Comparison of ENCODE assay signal across 19 mouse cellular contexts in genomic region chr5:150281084-150281483, GRCm38 (mm10).
A peak's percentile ranks its signal among the peaks of the same experiment; 100 is the strongest.
DNase-seq lines count a peak whose midpoint lies in the region; ATAC-seq and TF ChIP-seq lines count a peak whose summit lies in the region.
"Had no signal": no experiment of that assay in that cellular context is flagged by ENCODE, and none has a peak within 500 bp of the region (broad histone marks: within the 10 kb centered on the region; RNA-seq: fewer than 3 reads in every experiment).

No protein-coding gene starts in this region.

- no peak overlapping the region for H3K4me2 ChIP-seq in forebrain, postnatal 0 days (ENCODE audit: low read depth)
- H3K4me2 ChIP-seq: embryonic facial prominence, embryonic 13.5 days; heart, embryonic 11.5 days; limb, embryonic 15.5 days; midbrain, embryonic 12.5 days had no signal

- H3K27ac ChIP-seq in forebrain, postnatal 0 days (ENCODE audit: low read depth, low read length): no peak overlapping the region
- H3K27ac ChIP-seq in forebrain, embryonic 10.5 days: no peak overlapping the region
- no peak overlapping the region for H3K27ac ChIP-seq in left cerebral cortex, adult 2 months
- no peak overlapping the region for H3K27ac ChIP-seq in bone marrow, adult 2 months (ENCODE audit: control insufficient read depth, insufficient read depth, low read depth, low read length, poor library complexity)
- H3K27ac ChIP-seq: embryonic facial prominence, embryonic 13.5 days; hindbrain, embryonic 10.5 days; limb, embryonic 15.5 days; midbrain, embryonic 12.5 days had no signal

- WGBS in forebrain, postnatal 0 days: 83% methylated on average over 2 of the region's 2 CpGs
- WGBS in forebrain, embryonic 10.5 days: 79% methylated on average over 2 of the region's 2 CpGs
- WGBS in bone marrow, adult 2 months: 87% methylated on average over 2 of the region's 2 CpGs

- no peaks in the 10 kb centered on the region for H3K27me3 ChIP-seq in forebrain, postnatal 0 days (ENCODE audit: insufficient read depth, low read length)
- no peaks in the 10 kb centered on the region for H3K27me3 ChIP-seq in forebrain, embryonic 10.5 days (ENCODE audit: poor library complexity, severe bottlenecking)
- H3K27me3 ChIP-seq in E14TG2a.4 (ENCODE audit: insufficient read depth, low read length): no peaks in the 10 kb centered on the region
- H3K27me3 ChIP-seq: embryonic facial prominence, embryonic 13.5 days; limb, embryonic 15.5 days; midbrain, embryonic 12.5 days had no signal

- H3K36me3 ChIP-seq in forebrain, postnatal 0 days (ENCODE audit: insufficient read depth): no peaks in the 10 kb centered on the region
- H3K36me3 ChIP-seq in forebrain, embryonic 10.5 days (replicated peaks): no peaks in the 10 kb centered on the region
- no peaks in the 10 kb centered on the region for H3K36me3 ChIP-seq in E14TG2a.4 (ENCODE audit: insufficient read depth, low read length)
- H3K36me3 ChIP-seq: embryonic facial prominence, embryonic 13.5 days; hindbrain, embryonic 10.5 days; limb, embryonic 15.5 days; midbrain, embryonic 12.5 days had no signal

- peak; percentile 32; the same call in 1 of the 2 replicates for TF ChIP-seq CTCF in forebrain, postnatal 0 days (IDR thresholded peaks at IDR 0.05; ENCODE audit: low read depth)
- peak; percentile 46 for TF ChIP-seq CTCF in left cerebral cortex, adult 2 months (IDR thresholded peaks at IDR 0.05)
- TF ChIP-seq CTCF in E14TG2a.4 (conservative IDR thresholded peaks at IDR 0.05; ENCODE audit: low read length): peak; percentile 86
- TF ChIP-seq CTCF in bone marrow, adult 2 months (IDR thresholded peaks at IDR 0.05; ENCODE audit: control insufficient read depth, insufficient read depth, low read length): peak; percentile 31; the same call in 1 of the 2 replicates

- no peak for DNase-seq in forebrain, postnatal 0 days
- DNase-seq in forebrain, embryonic 10.5 days (ENCODE audit: extremely low spot score, low spot score): no peak
- no peak for DNase-seq in left cerebral cortex, adult 2 months (ENCODE audit: extremely low spot score in 1 of 2, low spot score in 2 of 2)
- no peak for DNase-seq in left cerebral cortex, adult 18-20 months (ENCODE audit: low spot score in 2 of 2)
- DNase-seq in left cerebral cortex, postnatal 36 days (ENCODE audit: low spot score in 2 of 2): no peak
- no peak for DNase-seq in right cerebral cortex, postnatal 10 days (ENCODE audit: low spot score in 2 of 2)
- DNase-seq: adrenal gland, adult 2 months; cerebellum, postnatal 36 days; kidney, postnatal 4 days; lung, postnatal 4 days; right cerebral cortex, postnatal 25 days had no signal

- no peak overlapping the region for H3K4me3 ChIP-seq in forebrain, postnatal 0 days (ENCODE audit: low read depth, low read length)
- no peak overlapping the region for H3K4me3 ChIP-seq in forebrain, embryonic 10.5 days
- H3K4me3 ChIP-seq in left cerebral cortex, adult 2 months: no peak overlapping the region
- no peak overlapping the region for H3K4me3 ChIP-seq in E14TG2a.4 (replicated peaks; ENCODE audit: low read length)
- no peak overlapping the region for H3K4me3 ChIP-seq in bone marrow, adult 2 months (replicated peaks; ENCODE audit: control insufficient read depth, low read depth, low read length)
- H3K4me3 ChIP-seq: embryonic facial prominence, embryonic 13.5 days; hindbrain, embryonic 10.5 days; limb, embryonic 15.5 days; midbrain, embryonic 12.5 days had no signal

- H3K4me1 ChIP-seq in forebrain, postnatal 0 days (ENCODE audit: insufficient read depth): no peaks in the 10 kb centered on the region
- no peaks in the 10 kb centered on the region for H3K4me1 ChIP-seq in forebrain, embryonic 10.5 days
- peaks cover 8% of the 10 kb centered on the region for H3K4me1 ChIP-seq in E14TG2a.4 (replicated peaks; ENCODE audit: low read depth, low read length)
- no peaks in the 10 kb centered on the region for H3K4me1 ChIP-seq in bone marrow, adult 2 months (ENCODE audit: control insufficient read depth, insufficient read depth, low read length)
- H3K4me1 ChIP-seq: embryonic facial prominence, embryonic 13.5 days; hindbrain, embryonic 10.5 days; midbrain, embryonic 12.5 days had no signal

- no peak overlapping the region for H3K9ac ChIP-seq in forebrain, postnatal 0 days
- H3K9ac ChIP-seq: embryonic facial prominence, embryonic 13.5 days; limb, embryonic 15.5 days; midbrain, embryonic 12.5 days had no signal

- no peak for ATAC-seq in forebrain, postnatal 0 days
- ATAC-seq: intestine, embryonic 16.5 days had no signal

- no peak for TF ChIP-seq POLR2A in bone marrow, adult 2 months (IDR thresholded peaks at IDR 0.05; ENCODE audit: borderline replicate concordance, control insufficient read depth, low read depth, low read length)

- no peaks in the 10 kb centered on the region for H3K9me3 ChIP-seq in forebrain, postnatal 0 days (ENCODE audit: low read length)
- H3K9me3 ChIP-seq in forebrain, embryonic 10.5 days: peaks cover 7% of the 10 kb centered on the region; the same call in 1 of the 2 replicates
- H3K9me3 ChIP-seq in E14TG2a.4 (ENCODE audit: low read length): peaks cover 3% of the 10 kb centered on the region; the same call in 1 of the 2 replicates
- H3K9me3 ChIP-seq: embryonic facial prominence, embryonic 13.5 days; limb, embryonic 15.5 days; midbrain, embryonic 12.5 days had no signal

- intact Hi-C loops in left cerebral cortex, adult 2 months (cut with DNase I): no loop called here
- intact Hi-C loops in left cerebral cortex, postnatal 36 days (cut with DNase I): no loop called here

Comparison
In these comparisons a context has a peak if more than half of its experiments do, and no peak if none do; other contexts are left out.
1. CTCF ChIP-seq: peak in every context shown above with its lines; median percentile 86 in E14TG2a.4; 46 in left cerebral cortex, adult 2 months; 32 in forebrain, postnatal 0 days; 31 in bone marrow, adult 2 months.